Mouse (Mus musculus) heart, embryonic 14.5 days (tissue): ENCODE data around the gene Hcn3. TPM values are rescaled to one million over a fixed set of nuclear protein-coding genes. Genes with fewer than 3 reads are reported as not detected.

Experiments used
- ATAC-seq: fragments of 200-750 bp; cut with Nextera tagmentation; 2 replicates; pipeline ENCODE4 v1.8.0; 2017; ENCODE audit warnings: low read depth, moderate TSS enrichment; ENCODE audit not compliant: insufficient number of reproducible peaks, insufficient read depth, low FRiP score
- H3K27ac ChIP-seq, 2 experiments: fragments of 200-500 bp in 1 of 2; fragments of 300-500 bp in 1 of 2; sonication (generic) in 1 of 2; replicated peaks in 1 of 2; 2 replicates each; pipeline ENCODE4 v1.5.1; 2012 to 2014; ENCODE audit warnings: low read depth in 2 of 2, low read length in 2 of 2, control low read depth in 1 of 2, mild to moderate bottlenecking in 1 of 2, mixed read lengths in 1 of 2; ENCODE audit not compliant: control insufficient read depth in 1 of 2, insufficient read depth in 1 of 2
- H3K27me3 ChIP-seq: fragments of 300-500 bp; sonication (generic); 2 replicates; pipeline ENCODE4 v1.6.1; 2014; ENCODE audit warnings: mild to moderate bottlenecking, low read length, control low read depth; ENCODE audit not compliant: control insufficient read depth, insufficient read depth
- H3K36me3 ChIP-seq: fragments of 300-500 bp; sonication (generic); 2 replicates; pipeline ENCODE4 v1.6.1; 2014; ENCODE audit warnings: mild to moderate bottlenecking, control low read depth, low read length, mixed read lengths; ENCODE audit not compliant: control insufficient read depth, insufficient read depth
- H3K4me1 ChIP-seq, 2 experiments: fragments of 200-500 bp in 1 of 2; fragments of 300-500 bp in 1 of 2; sonication (generic) in 1 of 2; 2 replicates each; pipeline ENCODE4 v1.6.1; 2012 to 2014; ENCODE audit warnings: low read length in 2 of 2, control low read depth in 1 of 2, mixed read lengths in 1 of 2; ENCODE audit not compliant: control insufficient read depth in 2 of 2, insufficient read depth in 2 of 2
- H3K4me2 ChIP-seq: fragments of 300-500 bp; sonication (generic); 2 replicates; pipeline ENCODE4 v1.6.1; 2014; ENCODE audit warnings: mild to moderate bottlenecking, low read length
- H3K4me3 ChIP-seq, 2 experiments: fragments of 200-500 bp in 1 of 2; fragments of 300-500 bp in 1 of 2; sonication (generic) in 1 of 2; 2 replicates each; pipeline ENCODE4 v1.5.1; 2012 to 2014; ENCODE audit warnings: low read length in 2 of 2, mild to moderate bottlenecking in 2 of 2, control low read depth in 1 of 2, low read depth in 1 of 2, moderate library complexity in 1 of 2; ENCODE audit not compliant: control insufficient read depth in 1 of 2, insufficient read depth in 1 of 2
- H3K9ac ChIP-seq: fragments of 300-500 bp; sonication (generic); 2 replicates; pipeline ENCODE4 v1.6.1; 2014; ENCODE audit warnings: mild to moderate bottlenecking, low read length
- H3K9me3 ChIP-seq: fragments of 300-500 bp; sonication (generic); 2 replicates; pipeline ENCODE4 v1.6.1; 2016; ENCODE audit warnings: low read length, control low read depth; ENCODE audit not compliant: control insufficient read depth
- WGBS: fragments of 180-500 bp; shearing (Covaris S2); extraction: QIAGEN DNeasy Blood & Tissue Kit; methylation state at CpG from one replicate; pipeline ENCODE4 v1.1.7; 2014; 5-methylcytosine and 5-hydroxymethylcytosine counted together
- polyA plus RNA-seq: library from polyadenylated mRNA; unstranded; fragments of >200 nt; fragmentation: Nextera tagmentation; extraction: Ambion mirVana; gene quantifications from 2 replicates; pipeline ENCODE4 v1.2.1, GENCODE M21; 2014

The Hcn3 gene
- polyA plus RNA-seq, 1 experiment from 2014 or later: 0.27 TPM

GRCm38 (mm10) chr3:89125981-89126380 lies 34.0 kb downstream of the Hcn3 start:
- WGBS: 86% methylated on average over 3 of the region's 3 CpGs
- no peaks in the 10 kb centered on the region for H3K9me3 ChIP-seq
- peaks cover 10% of the 10 kb centered on the region in 2 experiments for H3K4me1 ChIP-seq
- H3K4me3 ChIP-seq: no peak overlapping the region
- no peaks in the 10 kb centered on the region for H3K36me3 ChIP-seq
- no peak for ATAC-seq
- no peak overlapping the region for H3K27ac ChIP-seq
- H3K4me2 ChIP-seq: no peak overlapping the region
- no peaks in the 10 kb centered on the region for H3K27me3 ChIP-seq
- no peak overlapping the region for H3K9ac ChIP-seq

DNA sequence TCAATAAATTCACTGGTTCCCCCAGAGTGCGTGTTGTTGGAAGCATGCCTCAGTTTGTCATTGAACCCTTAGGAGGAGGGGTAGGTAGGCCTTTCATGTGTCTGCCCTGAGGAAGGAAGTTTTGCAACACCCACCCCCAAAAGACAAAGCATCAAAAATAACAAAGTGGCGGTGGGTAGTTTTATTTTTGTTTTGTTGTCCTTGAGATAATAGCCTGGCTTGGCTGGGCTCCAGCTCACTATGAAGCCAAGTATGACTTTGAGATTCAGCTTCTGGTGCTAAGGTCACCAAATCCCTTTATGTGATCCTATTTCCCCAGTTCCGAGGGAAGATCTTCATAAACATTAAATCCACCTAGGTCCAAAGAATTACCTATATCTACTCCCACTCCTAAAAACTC lies 35.8 kb downstream of the Hcn3 start:
- Histone ChIP-seq H3K9ac (no peak overlapping the region), H3K9me3 (no peaks in the 10 kb centered on the region), H3K27me3 (no peaks in the 10 kb centered on the region), H3K4me1 (peaks cover 10% of the 10 kb centered on the region in 2 experiments), H3K4me3 (no peak overlapping the region), H3K27ac (no peak overlapping the region), H3K4me2 (no peak overlapping the region), H3K36me3 (no peaks in the 10 kb centered on the region)
- no peak for ATAC-seq
- 43% methylated on average over 3 of the region's 3 CpGs for WGBS

GRCm38 (mm10) chr3:89123313-89123712 lies 36.7 kb downstream of the Hcn3 start:
- no peak overlapping the region for H3K4me3 ChIP-seq
- no peaks in the 10 kb centered on the region for H3K36me3 ChIP-seq
- H3K27me3 ChIP-seq: no peaks in the 10 kb centered on the region
- H3K4me2 ChIP-seq: no peak overlapping the region
- no peak overlapping the region for H3K9ac ChIP-seq
- no peaks in the 10 kb centered on the region for H3K9me3 ChIP-seq
- no peak for ATAC-seq
- no peak overlapping the region for H3K27ac ChIP-seq
- 60% methylated on average over 2 of the region's 2 CpGs for WGBS
- H3K4me1 ChIP-seq: peaks cover 10% of the 10 kb centered on the region in 2 experiments

- H3K36me3 ChIP-seq: no peaks in the 10 kb centered on the region
- WGBS: 3% methylated on average over 2 of the region's 2 CpGs
- H3K9me3 ChIP-seq: no peaks in the 10 kb centered on the region
- ATAC-seq: no peak
- no peak overlapping the region for H3K9ac ChIP-seq
- no peaks in the 10 kb centered on the region for H3K4me1 ChIP-seq
- no peaks in the 10 kb centered on the region for H3K27me3 ChIP-seq
- no peak overlapping the region for H3K4me2 ChIP-seq
- H3K4me3 ChIP-seq: no peak overlapping the region
- no peak overlapping the region for H3K27ac ChIP-seq
These were observed 44.5 kb downstream of the Hcn3 start for GRCm38 (mm10) chr3:89115522-89115921.

DNA sequence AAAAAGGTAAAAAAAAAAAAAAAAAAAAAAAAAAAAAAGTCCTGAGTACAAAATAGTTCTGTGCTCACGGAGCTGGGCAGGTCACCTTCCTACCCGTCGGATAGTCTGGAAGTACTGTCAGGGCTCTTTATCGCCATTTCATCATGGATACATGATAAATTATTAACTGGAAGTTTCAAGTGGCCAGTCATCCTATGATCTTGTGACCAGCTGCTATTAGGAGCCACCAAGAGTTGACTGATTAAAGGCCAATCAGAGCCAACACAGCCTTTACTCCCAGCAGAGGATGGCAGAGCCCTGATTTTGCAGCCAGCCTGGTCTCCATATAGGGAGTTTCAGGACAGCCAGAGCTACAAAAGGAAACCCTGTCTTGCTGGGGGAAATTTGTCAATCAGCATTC lies 46.9 kb downstream of the Hcn3 start:
- Histone ChIP-seq H3K4me3 (no peak overlapping the region), H3K9me3 (no peaks in the 10 kb centered on the region)

DNA sequence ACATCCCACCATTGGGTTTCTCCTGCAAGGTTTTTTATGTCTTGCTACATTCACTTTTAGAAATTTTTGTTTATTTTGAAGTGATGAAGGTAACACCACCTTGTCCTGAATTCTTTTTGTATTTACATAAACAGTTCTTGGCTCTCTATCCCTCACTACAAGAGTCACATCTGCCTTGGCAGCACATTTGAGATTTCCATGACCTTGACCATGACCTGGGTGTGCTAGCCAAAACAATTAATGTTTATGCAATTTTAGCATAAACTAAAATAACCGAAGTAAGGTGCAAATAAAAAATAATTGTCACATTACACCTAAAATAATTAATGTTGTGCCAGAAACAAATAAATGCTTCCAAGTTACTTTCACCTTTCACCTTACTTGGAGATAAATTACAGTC lies 51.9 kb downstream of the Hcn3 start:
- Histone ChIP-seq H3K4me1 (no peaks in the 10 kb centered on the region), H3K36me3 (no peaks in the 10 kb centered on the region), H3K27me3 (no peaks in the 10 kb centered on the region), H3K27ac (no peak overlapping the region), H3K9ac (no peak overlapping the region), H3K4me2 (no peak overlapping the region), H3K4me3 (no peak overlapping the region), H3K9me3 (no peaks in the 10 kb centered on the region)
- WGBS: 58% methylated on average over 1 of the region's 1 CpGs
- ATAC-seq: no peak

More for the DNA sequence above, 46.9 kb downstream of the Hcn3 start:
- no peak overlapping the region for H3K27ac ChIP-seq
- no peaks in the 10 kb centered on the region for H3K4me1 ChIP-seq
- 80% methylated on average over 4 of the region's 4 CpGs for WGBS
- no peaks in the 10 kb centered on the region for H3K36me3 ChIP-seq
- H3K9ac ChIP-seq: no peak overlapping the region
- H3K27me3 ChIP-seq: no peaks in the 10 kb centered on the region
- ATAC-seq: no peak
- H3K4me2 ChIP-seq: no peak overlapping the region

- ATAC-seq: no peak
- Histone ChIP-seq H3K36me3 (no peaks in the 10 kb centered on the region), H3K27me3 (no peaks in the 10 kb centered on the region), H3K9me3 (no peaks in the 10 kb centered on the region), H3K9ac (no peak overlapping the region), H3K4me1 (no peaks in the 10 kb centered on the region), H3K27ac (no peak overlapping the region), H3K4me2 (no peak overlapping the region), H3K4me3 (no peak overlapping the region)
- 47% methylated on average over 3 of the region's 3 CpGs for WGBS
These were observed 52.5 kb downstream of the Hcn3 start for GRCm38 (mm10) chr3:89107545-89107944.

- H3K4me3 ChIP-seq: no peak overlapping the region
- peaks cover 0 to 2% of the 10 kb centered on the region in 2 experiments; a peak in 1 of 4 replicates for H3K4me1 ChIP-seq
These were observed 53.1 kb downstream of the Hcn3 start for GRCm38 (mm10) chr3:89106881-89107280.

More at GRCm38 (mm10) chr3:89106881-89107280, 53.1 kb downstream of the Hcn3 start:
- no peaks in the 10 kb centered on the region for H3K36me3 ChIP-seq
- H3K9me3 ChIP-seq: no peaks in the 10 kb centered on the region
- H3K9ac ChIP-seq: no peak overlapping the region
- H3K27ac ChIP-seq: no peak overlapping the region
- ATAC-seq: no peak
- H3K27me3 ChIP-seq: no peaks in the 10 kb centered on the region
- no peak overlapping the region for H3K4me2 ChIP-seq
